Mouse (Mus musculus) urinary bladder, postnatal 4 days (tissue): Measurements from ENCODE around the gene Hmg20b.

Experiments
- DNase-seq, 2 experiments: peaks; one replicate each; pipeline ENCODE4 v3.0.0; 2021 to 2022; ENCODE audit warnings: low spot score in 2 of 2

The Hmg20b gene

DNA sequence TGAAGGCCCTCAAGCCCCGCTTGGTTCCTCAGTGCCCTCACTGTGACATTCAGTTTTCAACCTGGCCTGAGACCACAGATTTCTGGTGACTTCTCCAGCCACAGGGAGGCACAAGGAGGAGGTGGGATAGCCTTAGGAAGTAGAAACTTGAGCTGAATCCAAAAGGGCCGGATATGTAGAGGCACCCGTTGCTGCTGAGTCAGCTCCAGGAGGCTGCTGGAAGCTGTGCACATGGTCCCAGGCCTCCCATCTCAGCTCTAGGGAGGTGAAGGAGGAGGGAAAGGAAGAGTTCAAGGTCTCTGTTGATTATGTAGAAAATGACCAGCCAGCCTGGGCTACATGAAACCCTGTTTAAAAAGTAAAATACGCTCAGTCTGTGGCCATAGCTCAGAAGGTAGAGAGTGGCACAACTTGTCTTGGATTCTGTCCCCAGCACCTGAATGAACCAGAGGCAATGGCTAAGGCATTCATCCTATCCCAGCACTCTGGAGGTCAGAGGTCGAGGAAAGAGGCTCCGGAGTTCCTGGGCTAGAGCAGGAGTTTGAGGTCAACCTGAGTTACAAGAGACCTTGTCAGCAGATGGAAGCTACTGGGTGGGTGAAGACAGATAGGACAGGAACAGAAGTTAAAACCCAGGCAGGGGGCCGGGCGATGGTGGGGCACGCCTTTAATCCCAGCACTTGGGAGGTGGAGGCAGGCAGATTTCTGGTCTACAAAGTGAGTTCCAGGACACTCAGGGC lies 4.6 kb upstream of the Hmg20b start:
- DNase-seq = no peak

DNA sequence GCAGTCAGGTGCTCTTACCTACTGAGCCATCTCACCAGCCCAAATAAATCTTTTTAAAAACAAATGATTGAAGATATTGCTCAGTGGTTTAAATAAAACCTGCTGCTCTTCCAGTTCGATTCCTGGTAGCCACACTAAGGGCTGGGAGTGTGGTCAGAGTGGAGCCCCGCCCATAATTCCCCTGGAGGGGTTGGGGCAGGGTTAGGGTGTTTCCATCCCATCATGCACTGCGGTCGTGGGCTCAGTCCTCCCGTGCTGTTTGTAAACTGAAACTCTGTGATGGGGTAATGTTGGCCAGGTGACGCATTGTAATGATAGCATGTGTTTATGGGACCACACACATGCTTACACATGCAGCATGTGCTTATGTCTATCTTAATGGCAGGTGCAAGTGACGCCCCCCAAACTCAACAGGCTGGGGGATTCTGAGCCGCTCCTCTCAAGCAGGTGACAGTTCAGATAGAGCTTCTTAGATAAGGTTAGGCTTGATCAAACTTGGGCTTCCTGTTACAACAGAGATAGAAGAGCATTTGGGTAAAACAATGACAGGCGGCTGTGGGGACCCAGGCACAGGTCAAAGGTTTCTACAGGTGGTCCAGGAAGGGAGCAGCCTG lies 1.5 kb upstream of the Hmg20b start:
- DNase-seq = no peak

DNA sequence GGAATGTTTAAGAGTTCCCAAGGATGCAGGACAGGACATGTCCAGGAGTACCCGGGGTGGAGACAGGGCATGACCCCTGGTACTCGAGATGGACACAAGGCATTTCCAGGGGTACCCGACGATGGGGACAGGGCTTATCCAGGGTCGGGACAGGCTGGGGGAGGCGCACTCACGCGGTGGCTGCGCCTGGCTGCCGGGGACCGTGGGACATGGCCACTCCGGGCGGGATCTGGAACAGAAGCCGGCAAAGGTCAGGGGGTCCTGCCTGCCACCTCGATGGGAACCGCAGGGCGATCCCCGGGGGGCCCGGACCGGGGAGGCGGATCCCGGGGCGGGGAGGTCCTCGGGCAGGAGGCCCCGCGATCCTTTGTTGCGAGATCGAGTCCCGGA lies 324 bp downstream of the Hmg20b start:
- DNase-seq = no peak

DNA sequence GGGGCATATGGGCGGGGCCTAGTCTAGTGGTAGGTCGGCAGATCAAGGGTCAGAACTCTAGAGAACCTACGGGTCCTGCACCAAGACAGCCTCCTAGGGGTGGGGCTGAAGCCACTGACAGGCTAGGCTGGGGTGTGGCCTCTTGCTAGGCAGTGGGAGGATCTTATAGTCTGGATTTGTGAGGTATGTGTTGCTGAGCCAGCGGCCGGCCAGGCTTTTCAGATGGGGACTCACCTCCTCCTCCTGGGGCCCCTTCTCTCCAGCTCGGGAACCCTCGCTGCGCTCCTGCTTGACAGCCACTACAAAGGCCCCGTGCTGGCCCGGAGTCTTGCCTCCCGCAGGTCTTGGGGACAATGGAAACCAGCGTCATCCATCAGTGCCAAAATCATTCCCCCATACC lies 1.1 kb downstream of the Hmg20b start:
- DNase-seq = peak in 1 of 2 experiments; percentile 53

DNA sequence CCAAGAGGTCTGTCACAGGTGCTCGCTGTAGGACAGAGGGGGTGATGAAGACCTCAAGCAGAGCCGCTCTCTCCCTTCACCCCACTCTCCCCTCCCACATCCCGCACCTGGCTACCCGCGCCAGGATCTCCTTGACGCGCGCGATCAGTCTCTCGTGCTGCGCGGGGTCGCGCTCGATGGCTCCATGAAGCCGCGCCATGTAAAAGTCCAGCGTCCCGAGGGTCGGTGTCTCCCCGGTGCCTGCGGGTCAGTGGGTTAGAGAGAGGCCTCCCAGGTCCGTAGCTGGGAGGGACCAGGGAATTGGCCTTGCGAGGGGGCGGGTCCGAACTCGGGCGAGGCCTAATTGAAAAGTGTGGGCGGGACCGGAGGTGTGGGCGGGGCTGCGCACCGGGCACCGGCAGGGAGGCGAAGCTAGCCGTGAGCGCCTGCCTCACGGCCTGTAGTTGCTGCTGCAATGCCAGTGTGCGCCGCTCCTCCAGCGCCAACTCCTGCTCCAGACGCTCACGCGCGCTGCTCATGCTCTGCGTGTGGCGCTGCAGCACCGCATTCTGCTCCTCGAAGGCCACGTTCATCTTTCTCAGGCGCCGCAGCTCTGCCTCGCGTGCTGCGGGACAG lies 3.7 kb downstream of the Hmg20b start:
- DNase-seq = peak; percentile 61 to 70

DNA sequence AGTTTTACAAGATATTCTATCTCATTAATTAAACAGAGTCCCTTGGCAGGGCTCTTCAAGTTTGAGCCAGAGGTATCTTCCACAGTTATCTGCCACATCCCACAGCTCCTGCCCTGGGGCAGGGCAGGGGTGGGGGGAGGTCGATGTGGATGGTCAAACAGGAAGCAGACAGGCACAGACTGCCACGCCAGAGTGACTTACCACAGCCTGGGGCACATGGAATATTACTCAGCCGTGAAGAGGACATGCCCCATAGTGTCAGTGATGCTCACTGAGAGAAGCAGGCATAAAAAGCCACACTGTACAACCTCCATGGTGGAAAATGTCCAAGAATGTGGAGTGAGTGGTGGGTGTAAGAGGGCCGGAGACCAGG lies 5.1 kb downstream of the Hmg20b start:
- no peak for DNase-seq

DNA sequence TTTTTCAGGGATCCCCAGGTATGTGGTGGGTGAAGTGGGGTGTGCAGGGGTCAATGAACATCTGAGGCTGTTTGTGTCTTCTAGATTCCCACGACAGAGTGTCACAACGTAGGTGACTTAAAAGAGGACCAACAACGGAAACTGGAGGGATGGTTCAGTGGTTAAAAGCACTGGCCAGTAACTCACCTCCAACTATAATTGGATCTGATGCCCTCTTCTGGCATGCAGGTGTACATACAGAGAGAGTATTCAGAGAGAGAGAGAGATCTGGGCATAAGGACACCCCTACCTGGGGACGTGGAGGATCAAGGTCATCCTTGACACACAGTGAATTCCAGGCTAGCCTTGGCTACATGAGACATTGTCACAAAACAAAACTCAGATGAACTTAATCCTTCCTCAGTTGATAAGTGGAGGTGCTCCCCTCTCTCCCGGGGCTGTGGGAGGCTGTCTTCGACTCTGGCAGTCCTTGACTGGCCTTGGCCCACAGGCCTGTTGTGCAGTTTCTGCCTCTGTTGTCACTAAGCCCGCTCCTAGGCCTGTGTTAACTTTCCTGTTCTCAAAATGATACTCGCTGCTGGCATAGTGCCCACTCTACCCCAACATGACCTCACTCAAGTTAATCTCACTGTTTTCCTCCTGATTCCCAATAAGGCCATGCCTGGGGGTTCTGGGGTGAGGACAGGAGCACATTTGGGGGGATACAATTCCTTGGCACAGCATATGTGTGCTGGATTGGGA lies 5.7 kb downstream of the Hmg20b start:
- no peak for DNase-seq

DNA sequence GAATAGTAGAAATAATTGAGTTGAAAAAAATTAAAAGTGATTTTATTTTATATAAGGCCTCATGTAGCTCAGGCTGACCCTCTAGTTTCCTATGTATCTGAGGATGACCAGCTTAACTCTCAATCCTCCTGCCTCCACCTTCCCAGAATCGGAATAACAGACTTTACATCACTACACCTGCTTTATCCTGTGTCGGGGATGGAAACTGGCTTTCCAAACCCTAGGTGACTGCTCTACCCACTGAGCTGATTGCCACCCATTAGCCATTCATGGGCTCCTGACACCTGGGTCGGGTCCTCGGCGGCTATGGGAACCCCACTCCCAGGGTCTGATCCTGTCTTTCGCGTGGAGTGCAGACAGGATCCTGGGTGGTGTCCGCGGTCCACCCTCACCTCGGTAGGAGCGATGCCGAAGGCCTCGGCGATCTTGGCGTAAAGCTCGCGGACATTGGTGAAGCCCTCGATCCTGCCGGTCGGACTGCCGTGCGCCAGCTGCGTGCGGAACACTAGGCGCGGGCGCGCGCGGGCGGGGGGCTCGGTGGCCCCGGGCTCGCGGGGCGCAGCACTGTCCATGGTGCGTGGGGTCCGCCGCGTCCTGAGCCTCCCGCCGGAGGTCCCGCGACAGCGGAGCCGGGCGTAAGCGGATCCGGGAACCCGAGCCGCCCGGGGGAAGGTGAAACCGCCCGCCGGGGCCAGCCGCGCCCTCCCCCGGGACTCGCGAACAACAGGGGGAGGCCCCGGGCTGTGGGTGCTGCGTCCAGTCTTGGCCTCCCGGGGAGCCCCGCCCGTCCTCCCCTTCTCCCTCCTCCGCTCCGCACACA lies 7.4 kb downstream of the Hmg20b start, which contains the start of gene Gipc3:
TSS of gene Gipc3 (minus strand) at position 581 of the 820 bp plus-strand sequence.
- DNase-seq = no peak

DNA sequence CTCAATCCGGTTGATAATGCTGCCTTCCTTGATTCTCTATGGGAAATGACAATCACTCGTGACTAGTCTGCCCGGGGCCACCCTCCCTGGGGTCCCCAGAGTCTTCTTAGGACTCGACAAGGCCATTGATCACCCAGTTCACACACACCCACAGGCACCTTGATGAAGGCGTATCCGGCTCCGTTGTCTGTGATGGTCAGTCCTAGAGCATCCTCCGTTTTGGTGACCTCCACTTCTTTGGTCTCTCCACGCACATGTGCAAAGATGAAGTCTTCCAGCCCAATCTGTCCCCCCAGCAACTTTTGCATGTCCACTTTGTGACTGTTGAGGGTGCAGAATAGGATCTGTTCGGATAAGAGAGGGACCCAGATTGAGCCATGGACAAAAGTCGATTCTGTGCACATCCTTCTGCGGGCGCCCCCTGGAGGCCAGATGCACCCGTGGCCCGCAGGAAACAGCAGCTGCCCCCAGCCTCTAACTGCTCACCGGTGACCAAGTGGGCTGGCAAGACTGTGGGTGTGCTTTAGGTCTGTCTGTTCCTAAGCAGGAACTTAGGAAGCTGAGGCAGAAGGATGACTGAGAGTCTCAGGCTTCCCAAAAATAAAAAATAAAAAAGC lies 8.8 kb downstream of the Hmg20b start:
- DNase-seq = peak; percentile 61 to 82

DNA sequence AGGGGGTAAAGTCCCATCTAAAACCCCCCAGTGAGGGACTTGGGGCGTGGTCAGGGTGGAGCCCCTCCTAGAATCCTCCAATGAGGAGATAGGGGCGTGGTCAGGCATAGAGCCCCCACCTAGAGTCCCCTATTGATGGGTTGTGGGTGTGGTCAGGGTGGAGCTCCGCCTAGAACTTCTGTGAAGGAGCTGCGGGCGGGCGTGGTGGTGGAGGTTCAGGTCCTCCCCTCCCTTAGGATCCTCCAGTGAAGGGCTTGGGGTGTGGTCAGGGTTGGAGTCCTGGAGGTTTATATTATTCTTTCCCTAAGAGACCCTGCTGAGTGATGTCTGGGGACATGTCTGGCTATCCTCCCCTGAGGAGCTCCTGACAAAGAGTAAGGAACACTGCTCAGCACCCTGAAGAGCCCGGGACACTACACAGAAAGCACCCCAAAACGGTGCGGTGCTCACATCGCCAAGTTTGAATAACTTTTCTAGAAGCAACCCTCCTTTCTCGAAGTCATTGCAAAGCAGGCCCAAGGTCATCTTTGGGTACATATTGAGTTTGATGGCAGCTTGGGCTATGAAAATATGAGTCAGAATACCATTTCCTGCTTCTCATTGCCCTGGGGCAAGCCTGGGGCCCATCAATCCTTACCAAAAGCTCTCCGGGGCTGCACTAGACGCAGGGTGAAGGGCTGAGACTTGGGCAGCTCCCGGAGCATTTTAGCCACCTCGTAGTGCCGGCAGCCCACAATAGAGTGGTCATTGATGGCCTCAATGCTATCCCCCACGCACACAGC lies 9.5 kb downstream of the Hmg20b start:
- no peak for DNase-seq

DNA sequence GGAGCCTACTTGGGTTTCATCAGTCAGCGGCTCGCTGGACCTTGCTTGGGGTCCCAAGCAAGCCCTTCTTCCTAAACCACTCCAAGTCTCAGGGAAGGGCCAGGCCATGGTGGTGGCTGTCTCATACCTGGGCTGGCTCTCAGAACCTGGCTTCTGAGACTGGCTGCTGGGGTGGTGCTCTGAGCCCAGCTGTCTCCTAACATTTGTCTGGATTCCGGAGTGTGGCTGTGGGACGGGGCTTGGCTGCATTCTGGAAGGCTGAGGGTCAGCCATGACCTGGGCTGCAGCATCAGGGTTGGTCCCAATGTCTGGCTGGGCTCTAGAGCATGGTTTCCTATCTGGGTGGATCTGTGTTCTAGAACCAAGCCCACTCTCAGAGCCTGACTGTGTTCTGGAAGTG lies 13.7 kb downstream of the Hmg20b start:
- DNase-seq = no peak

DNA sequence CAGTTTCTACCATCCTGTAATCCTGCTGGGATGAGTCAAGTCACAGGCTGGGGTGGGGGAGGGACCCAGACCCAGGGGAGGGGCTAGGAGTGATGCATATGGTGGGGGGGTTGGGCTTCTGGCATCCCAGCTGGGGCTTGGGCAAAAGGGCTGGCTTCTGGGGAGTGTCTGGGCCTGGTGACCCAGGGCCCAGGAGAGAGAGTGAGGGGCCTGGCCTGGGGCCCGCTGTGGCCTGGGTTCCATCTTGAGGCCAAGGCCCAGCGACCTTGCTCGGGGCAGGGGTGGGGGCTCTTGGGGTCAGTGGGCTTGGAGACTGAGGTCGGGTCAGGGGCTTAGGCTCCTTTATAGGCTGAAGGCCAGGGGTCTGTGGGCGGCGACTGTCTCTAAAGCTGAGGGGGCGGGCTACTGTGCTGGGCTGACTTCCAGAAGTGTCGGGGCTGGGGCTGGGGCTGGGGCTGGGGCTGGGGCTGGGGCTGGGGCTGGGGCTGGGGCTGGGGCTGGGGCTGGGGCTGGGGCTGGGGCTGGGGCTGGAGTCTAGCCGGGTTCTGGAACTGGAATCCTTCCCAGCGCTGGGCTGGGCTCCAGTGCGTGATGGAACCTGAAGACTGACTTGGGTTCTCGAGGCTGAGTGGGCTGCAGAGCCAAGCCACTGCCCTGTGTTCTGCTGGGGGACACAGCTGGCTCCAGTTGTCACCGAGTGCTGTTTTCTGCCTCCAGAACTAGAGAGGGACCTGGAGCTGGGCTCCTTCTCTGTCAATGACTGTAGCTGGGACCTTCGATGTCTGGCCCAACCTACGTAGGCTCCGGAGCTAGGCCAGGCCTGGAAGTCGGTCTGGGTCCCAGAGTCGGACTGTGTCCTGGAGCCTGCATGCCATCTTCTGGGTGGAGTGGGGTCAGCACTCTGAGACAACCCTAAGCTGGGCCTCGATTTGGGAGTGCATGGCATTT lies 14.6 kb downstream of the Hmg20b start:
- peak in 1 of 2 experiments; percentile 60 for DNase-seq

DNA sequence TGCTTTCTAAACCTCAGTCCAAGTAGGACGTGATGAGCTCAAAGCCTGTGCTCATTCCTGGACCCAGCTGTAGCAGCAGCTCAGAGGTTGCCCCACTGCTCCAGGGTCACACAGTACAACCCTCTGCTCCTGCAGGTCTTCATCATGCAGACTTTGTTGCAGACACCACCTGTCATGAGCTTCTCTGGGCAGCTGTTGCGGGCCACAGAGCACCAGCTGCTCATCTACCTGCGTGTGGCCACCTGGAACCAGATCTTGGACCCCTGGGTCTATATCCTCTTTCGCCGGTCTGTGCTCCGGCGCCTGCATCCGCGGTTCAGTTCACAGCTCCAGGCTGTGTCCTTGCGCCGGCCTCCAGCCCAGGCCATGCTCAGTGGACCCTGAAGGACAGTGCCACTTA lies 16.0 kb downstream of the Hmg20b start:
- DNase-seq = no peak

DNA sequence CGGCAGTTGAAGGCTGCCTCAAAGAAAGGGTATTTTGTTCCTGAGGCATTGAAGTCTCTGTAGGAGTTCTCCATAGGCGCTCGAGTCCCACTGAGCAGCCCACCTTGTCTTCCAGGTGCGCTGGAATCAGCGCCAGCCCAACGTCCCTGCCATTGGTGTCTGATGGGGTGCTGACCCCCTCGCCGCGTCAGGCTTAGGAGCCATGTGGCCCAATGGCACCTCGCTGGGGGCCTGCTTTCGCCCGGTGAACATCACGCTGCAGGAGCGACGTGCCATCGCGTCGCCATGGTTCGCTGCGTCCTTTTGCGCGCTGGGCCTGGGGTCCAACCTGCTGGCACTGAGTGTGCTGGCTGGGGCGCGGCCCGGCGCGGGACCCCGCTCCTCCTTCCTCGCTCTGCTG lies 18.0 kb downstream of the Hmg20b start:
- DNase-seq = no peak

DNA sequence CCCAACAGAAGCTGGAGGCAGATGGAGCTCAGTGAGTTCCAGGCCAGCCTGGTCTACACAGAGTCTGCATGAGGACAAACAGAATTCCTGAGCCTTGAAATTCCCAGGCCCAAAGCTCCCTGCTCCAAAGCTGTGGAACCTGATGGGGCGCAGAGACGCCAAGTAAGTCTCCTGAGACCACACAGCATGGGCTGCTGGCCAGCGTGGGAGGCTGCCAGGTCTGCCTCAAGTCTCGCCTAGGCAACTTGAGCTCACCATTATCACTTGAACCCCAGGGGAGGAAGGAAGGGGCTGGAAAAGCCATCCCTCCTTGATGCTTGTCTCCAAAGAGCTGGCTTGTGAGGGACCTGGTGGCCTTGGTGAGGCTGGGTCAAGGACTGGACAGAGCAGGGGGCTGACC lies 20.3 kb downstream of the Hmg20b start:
- no peak for DNase-seq

DNA sequence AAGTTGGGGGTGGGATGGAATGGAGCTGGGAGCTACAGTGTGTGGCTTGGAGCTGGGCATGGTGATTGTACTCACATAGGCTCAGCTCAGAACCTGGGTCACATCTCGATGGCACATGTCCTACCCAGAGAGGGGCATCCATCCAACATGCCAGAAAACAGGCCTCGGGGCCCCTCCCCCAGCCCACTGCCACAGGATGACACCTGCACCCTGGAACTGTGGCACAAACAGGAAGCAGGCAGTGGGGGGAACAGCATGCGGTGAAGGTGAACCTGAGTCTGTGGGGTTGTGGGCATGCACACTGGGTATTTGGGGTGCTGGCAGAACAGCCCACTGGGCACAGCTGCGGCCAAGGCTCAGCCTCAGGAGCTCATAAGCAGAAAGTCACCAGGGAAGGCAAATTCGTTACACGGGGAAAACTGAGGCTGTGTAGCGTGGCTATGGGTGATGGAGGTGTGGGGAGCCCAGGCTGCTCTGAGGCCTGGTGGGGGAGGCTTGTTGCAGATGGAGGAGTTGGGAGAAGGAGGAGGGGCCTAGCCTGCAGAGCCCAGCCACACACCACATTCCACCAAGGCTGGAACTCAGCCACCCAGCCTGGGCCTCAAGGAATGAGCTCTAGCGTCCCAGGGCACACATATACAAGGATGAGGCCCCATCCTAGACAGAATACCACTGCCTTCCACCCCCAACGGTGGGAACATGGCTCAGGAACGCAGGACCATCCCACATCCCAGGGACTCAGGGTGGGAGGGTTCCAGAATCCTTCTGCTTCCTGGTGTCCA lies 20.9 kb downstream of the Hmg20b start:
- peak in 1 of 2 experiments; percentile 79 for DNase-seq

DNA sequence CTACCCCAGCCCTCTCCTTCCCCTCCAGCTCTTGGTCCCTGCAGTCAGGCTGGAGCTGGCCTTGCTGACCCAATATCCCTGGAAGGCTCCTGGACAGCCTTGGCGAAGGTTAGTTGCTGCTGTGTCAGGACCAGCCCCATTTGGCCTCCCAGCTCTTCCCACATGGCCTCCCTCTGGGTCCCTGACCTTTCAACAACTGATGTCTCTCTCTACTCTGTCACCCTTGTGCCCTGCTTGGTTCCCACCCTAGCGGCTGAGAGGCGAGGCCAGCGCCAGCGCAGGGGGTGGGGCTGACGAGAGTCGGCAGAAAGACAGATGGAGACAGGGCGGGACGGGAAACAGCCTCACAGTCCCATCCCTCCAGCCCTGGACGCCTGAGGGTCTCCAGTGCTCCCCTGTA lies 21.9 kb downstream of the Hmg20b start, which contains the start of gene Tbxa2r:
TSS of gene Tbxa2r (plus strand) at position 346 of the 400 bp plus-strand sequence.
- DNase-seq = peak in 1 of 2 experiments; percentile 68

DNA sequence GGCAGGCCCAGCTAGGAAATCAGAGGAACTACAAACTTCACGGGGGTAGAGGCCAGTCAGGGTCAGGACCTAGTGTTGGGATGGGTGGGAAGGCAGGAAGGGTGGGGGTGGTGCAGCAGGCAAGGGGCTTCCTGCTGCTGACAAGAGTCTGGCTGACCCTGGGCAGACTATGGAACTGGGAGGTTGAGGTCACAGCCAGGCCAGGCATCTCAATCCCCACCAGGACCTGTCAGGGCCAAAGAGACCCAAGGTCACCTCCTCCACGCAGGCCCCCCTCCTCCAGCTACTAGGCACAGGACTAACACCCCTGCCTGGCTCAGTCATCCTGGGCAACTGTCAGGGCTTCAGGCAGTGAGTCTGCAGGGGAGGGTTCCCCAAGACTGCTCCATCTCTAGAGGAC lies 22.3 kb downstream of the Hmg20b start:
- DNase-seq = no peak
